Mouse (Mus musculus) stomach, embryonic 16.5 days (tissue): ENCODE measurements around the gene Trpc4. TPM values are rescaled to one million over a fixed set of nuclear protein-coding genes. Genes with fewer than 3 reads are reported as not detected.

Source experiments
- ATAC-seq: fragments of 200-750 bp; cut with Nextera tagmentation; 2 replicates; pipeline ENCODE4 v1.8.0; 2017; ENCODE audit warnings: moderate number of reproducible peaks, moderate TSS enrichment; ENCODE audit not compliant: insufficient read depth, low FRiP score
- H3K27ac ChIP-seq: fragments of 300-500 bp; sonication (generic); 2 replicates; pipeline ENCODE4 v1.5.1; 2014; ENCODE audit warnings: low read length
- H3K27me3 ChIP-seq: fragments of 300-500 bp; sonication (generic); 2 replicates; pipeline ENCODE4 v1.6.1; 2014; ENCODE audit warnings: low read length, control low read depth, mixed read lengths; ENCODE audit not compliant: control insufficient read depth, insufficient read depth
- H3K36me3 ChIP-seq: fragments of 300-500 bp; sonication (generic); 2 replicates; pipeline ENCODE4 v1.6.1; 2014; ENCODE audit warnings: low read length; ENCODE audit not compliant: control insufficient read depth, insufficient read depth
- H3K4me1 ChIP-seq: fragments of 300-500 bp; sonication (generic); 2 replicates; pipeline ENCODE4 v1.6.1; 2014; ENCODE audit warnings: low read length, control low read depth, mixed read lengths; ENCODE audit not compliant: control insufficient read depth, insufficient read depth
- H3K4me2 ChIP-seq: fragments of 300-500 bp; sonication (generic); 2 replicates; pipeline ENCODE4 v1.6.1; 2014; ENCODE audit warnings: low read depth, low read length, mixed read lengths
- H3K4me3 ChIP-seq: fragments of 300-500 bp; sonication (generic); replicated peaks from 2 replicates; pipeline ENCODE4 v1.5.1; 2014; ENCODE audit warnings: mild to moderate bottlenecking, low read length
- H3K9ac ChIP-seq: fragments of 300-500 bp; sonication (generic); 2 replicates; pipeline ENCODE4 v1.6.1; 2014; ENCODE audit warnings: low read length
- H3K9me3 ChIP-seq: fragments of 300-500 bp; sonication (generic); replicated peaks from 2 replicates; pipeline ENCODE4 v1.6.1; 2016; ENCODE audit warnings: low read length, control low read depth; ENCODE audit not compliant: control insufficient read depth
- WGBS: fragments of 180-500 bp; shearing (Covaris S2); extraction: QIAGEN DNeasy Blood & Tissue Kit; methylation state at CpG from one replicate; pipeline ENCODE4 v1.1.7; 2014; 5-methylcytosine and 5-hydroxymethylcytosine counted together
- polyA plus RNA-seq: library from polyadenylated mRNA; unstranded; fragments of >200 nt; fragmentation: Nextera tagmentation; extraction: Ambion mirVana; gene quantifications from 2 replicates; pipeline ENCODE4 v1.2.1, GENCODE M21; 2015

Gene Trpc4
- polyA plus RNA-seq: 1.5 and 2.0 TPM in 2 replicates

DNA sequence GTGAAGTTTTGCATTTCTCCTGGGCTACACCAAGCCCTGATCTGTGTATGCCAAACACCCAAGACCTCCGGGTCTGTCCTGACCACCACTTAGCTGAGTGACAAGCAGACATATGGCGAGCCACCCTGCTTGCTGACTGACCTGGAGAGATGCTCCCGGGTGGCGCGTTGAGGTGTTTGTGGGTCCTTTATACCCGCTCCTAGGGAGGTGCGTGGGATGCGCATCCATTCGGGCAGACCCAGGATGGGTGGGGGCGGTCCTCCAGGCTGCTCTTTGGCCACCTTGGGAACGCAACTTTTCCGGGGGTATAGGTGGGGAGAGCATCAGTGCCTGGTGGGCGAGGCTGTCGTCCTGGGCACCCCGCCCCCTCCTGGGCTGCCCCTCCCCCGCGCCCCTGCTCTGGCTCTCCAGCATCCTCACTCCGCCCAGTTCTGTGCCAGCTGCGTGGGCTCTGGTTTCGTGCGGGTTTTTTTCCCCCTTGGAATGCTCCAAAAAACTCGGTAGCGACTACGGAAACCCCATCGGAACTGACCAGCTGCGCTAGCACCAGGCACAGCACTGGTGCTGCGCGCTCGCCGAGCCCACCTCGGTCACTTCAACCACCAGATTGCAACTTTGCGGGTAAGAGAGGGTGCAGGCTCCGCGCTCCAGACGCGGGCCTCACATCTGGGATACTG lies at the start of gene Trpc4:
Gene Trpc4 (plus strand): TSS at position 397 of the 677 bp plus-strand sequence.
- Histone ChIP-seq H3K27ac (no peak within 1 kb of the TSS), H3K4me1 (peaks cover 11% of the 10 kb centered on the region; the same call in 1 of the 2 replicates), H3K9me3 (no peaks in the 10 kb centered on the region), H3K4me3 (peak within 1 kb of the TSS; percentile 51), H3K36me3 (no peaks in the 10 kb centered on the region), H3K9ac (peak within 1 kb of the TSS; percentile 63), H3K4me2 (peak within 1 kb of the TSS; percentile 88), H3K27me3 (peaks cover 21% of the 10 kb centered on the region)
- under 1% methylated on average over 35 of the region's 36 CpGs for WGBS
- peak; percentile 29; the same call in 1 of the 2 replicates for ATAC-seq

- Histone ChIP-seq H3K4me3 (no peak overlapping the region), H3K9ac (no peak overlapping the region), H3K4me1 (no peaks in the 10 kb centered on the region), H3K36me3 (no peaks in the 10 kb centered on the region), H3K9me3 (no peaks in the 10 kb centered on the region), H3K4me2 (no peak overlapping the region), H3K27ac (no peak overlapping the region), H3K27me3 (no peaks in the 10 kb centered on the region)
- ATAC-seq: no peak
- WGBS: 73% methylated on average over 9 of the region's 9 CpGs
Observed at GRCm38 (mm10) chr3:54111489-54111888, 44.3 kb upstream of the Trpc4 start.

- Histone ChIP-seq H3K9ac (no peak overlapping the region), H3K4me3 (no peak overlapping the region), H3K27me3 (no peaks in the 10 kb centered on the region), H3K27ac (no peak overlapping the region), H3K36me3 (no peaks in the 10 kb centered on the region), H3K9me3 (no peaks in the 10 kb centered on the region), H3K4me1 (no peaks in the 10 kb centered on the region), H3K4me2 (no peak overlapping the region)
- ATAC-seq: no peak
- WGBS: 65% methylated on average over 5 of the region's 5 CpGs
Observed at GRCm38 (mm10) chr3:54135376-54135775, 20.5 kb upstream of the Trpc4 start.

DNA sequence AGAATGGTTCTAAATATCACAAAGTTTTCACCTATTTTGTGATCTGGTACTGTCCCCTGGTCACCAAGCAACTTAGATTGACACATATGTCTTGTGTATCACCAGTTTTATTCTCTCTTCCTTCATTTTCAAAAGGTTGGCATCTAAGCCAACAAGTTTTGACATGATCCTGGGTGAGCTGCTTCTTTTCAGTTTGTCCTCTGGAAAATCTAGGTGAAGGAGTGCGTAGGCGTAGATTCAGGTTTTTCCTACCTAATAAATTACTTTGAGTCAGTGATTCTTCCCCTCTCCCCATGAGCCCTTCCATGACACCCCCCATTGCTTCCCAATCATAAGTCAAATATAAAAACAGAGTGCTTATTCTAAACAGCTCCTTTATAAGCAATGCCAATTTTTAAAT lies 14.5 kb upstream of the Trpc4 start:
- no peak for ATAC-seq
- WGBS: 83% methylated on average over 2 of the region's 2 CpGs
- no peaks in the 10 kb centered on the region for H3K27me3 ChIP-seq

DNA sequence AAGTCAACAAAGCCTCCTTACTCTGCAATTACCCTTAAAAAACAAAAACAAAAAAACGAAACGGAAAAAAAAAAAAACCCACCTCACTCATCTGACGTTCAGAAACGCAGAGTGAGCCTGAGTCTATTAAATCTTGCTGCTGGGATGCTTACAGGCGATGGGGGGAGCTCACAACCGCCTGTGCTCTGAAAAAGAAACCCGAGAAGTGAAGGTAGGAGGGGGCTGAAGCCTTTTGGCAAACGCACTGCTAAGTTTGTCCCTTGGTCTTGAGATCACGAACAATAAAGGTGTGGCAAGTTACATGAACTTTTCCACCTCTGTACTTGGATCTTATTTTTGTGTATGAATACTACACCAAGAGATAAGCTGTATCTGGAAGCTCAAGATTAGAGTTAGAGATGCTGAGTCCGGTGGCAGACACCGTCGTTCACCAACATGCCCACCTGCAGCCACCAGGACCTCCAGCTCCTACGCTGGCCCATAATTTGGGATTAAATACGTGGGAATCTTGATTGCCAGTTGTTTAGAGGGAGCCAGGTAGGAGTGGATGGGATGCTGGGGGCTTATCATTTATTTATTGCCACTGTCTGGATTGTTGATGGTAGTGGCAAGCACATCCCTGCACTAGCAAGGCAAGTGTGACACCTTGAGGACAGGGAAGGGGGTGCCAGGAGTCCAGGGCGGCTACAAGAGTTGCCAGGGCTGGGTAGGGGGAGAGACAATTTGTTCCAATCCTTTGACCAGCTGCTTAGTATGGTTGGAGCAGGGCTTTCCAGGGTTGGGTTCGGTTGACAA lies 794 bp upstream of the Trpc4 start:
- peak overlapping the region; percentile 51 for H3K4me3 ChIP-seq
- H3K27me3 ChIP-seq: peaks cover 21% of the 10 kb centered on the region
- 9% methylated on average over 16 of the region's 16 CpGs for WGBS

More for the DNA sequence above, 14.5 kb upstream of the Trpc4 start:
- Histone ChIP-seq H3K4me2 (no peak overlapping the region), H3K9ac (no peak overlapping the region), H3K9me3 (no peaks in the 10 kb centered on the region), H3K27ac (no peak overlapping the region), H3K36me3 (no peaks in the 10 kb centered on the region), H3K4me3 (no peak overlapping the region), H3K4me1 (no peaks in the 10 kb centered on the region)

DNA sequence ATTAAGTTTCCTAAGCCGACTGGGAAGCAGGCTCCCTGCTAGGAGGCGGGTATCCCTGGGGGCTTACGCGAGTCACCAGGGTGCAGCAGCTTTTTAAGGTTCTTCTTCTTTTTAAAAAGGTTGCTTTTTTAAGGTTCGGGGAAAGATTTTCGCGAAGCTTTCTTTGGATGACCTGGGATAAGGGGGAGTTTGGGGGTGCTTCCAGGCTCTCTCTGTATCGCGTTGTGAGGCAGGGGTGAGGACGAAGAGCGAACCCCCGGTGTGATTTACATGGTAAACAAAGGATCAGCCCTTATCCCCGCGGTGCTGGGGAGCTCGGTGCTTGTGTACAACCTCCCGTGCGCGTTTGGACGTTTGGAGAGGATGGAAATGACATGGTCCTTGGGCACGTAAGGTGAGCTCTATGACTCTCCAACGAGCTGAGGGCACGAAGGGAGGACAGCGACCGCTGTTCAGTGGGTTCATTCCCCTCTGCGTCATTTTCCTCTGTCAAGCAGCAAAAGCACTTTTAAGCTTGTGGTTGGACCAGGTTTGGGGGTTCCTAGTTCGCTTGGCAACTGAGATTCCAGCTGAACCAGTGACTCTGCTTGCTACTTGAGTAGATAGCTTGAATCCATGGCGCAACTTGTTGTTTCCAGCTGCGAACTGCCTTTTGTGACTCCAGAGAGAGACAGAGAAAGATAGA lies 623 bp downstream of the Trpc4 start:
- under 1% methylated on average over 28 of the region's 28 CpGs for WGBS
- Histone ChIP-seq H3K4me2 (peak overlapping the region; percentile 88), H3K36me3 (no peaks in the 10 kb centered on the region), H3K4me1 (peaks cover 11% of the 10 kb centered on the region; the same call in 1 of the 2 replicates), H3K27ac (no peak overlapping the region), H3K4me3 (peak overlapping the region; percentile 51), H3K9ac (peak overlapping the region; percentile 63), H3K27me3 (peaks cover 21% of the 10 kb centered on the region), H3K9me3 (no peaks in the 10 kb centered on the region)
- no peak for ATAC-seq

More for the DNA sequence above, 794 bp upstream of the Trpc4 start:
- H3K27ac ChIP-seq: no peak overlapping the region
- H3K36me3 ChIP-seq: no peaks in the 10 kb centered on the region
- no peak overlapping the region for H3K9ac ChIP-seq
- H3K9me3 ChIP-seq: no peaks in the 10 kb centered on the region
- peaks cover 11% of the 10 kb centered on the region; the same call in 1 of the 2 replicates for H3K4me1 ChIP-seq
- ATAC-seq: peak; percentile 71
- peak overlapping the region; percentile 88 for H3K4me2 ChIP-seq

DNA sequence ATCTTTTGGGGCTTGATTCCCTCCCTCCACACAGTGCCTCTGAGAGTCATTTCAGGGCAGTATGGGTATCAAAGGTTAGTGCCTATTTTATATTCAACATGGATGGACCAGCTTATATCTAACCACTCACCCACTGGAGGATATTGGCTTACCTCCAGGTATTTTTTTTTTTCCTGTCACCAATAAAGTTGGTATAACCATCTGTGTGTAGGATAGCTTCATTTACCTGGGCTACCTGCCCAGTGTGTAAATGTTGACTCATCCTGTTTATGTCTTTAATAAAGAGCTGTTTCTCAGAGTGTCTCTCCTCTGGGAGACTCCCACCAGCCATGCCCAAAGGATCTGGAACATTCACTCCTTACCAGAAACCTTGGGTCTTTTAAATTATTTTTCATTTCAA lies 14.9 kb downstream of the Trpc4 start:
- no peaks in the 10 kb centered on the region for H3K36me3 ChIP-seq
- H3K9me3 ChIP-seq: no peaks in the 10 kb centered on the region
- H3K4me1 ChIP-seq: no peaks in the 10 kb centered on the region
- no peak overlapping the region for H3K27ac ChIP-seq
- H3K4me2 ChIP-seq: no peak overlapping the region
- no peaks in the 10 kb centered on the region for H3K27me3 ChIP-seq
- no peak overlapping the region for H3K4me3 ChIP-seq
- no peak overlapping the region for H3K9ac ChIP-seq
- ATAC-seq: no peak

DNA sequence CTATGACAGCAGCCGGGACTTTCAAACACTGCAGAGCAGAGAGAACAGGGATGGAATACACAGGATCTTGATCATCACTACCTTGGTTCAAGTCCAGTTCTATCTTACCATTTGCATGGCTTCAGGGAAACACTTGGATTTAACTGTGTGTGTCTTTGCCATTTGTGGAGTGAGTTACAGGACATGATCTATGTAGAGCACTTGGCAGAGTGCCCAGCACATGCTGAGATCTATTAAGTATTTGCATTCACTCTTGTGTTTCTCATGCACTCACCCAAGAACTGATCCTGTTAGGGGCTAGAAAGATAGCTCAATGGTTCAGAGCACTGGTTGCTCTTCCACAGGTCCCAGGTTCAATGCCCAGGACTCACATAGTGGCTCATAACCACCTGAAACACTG lies 21.5 kb downstream of the Trpc4 start:
- no peak; the same call in 1 of the 2 replicates for ATAC-seq
- no peak overlapping the region for H3K9ac ChIP-seq

More for the DNA sequence above, 21.5 kb downstream of the Trpc4 start:
- Histone ChIP-seq H3K27me3 (no peaks in the 10 kb centered on the region), H3K4me3 (no peak overlapping the region), H3K9me3 (0 out of 2 replicates have a peak, but pooled peaks cover 3% of the 10 kb centered on the region), H3K4me1 (no peaks in the 10 kb centered on the region), H3K27ac (no peak overlapping the region), H3K36me3 (no peaks in the 10 kb centered on the region), H3K4me2 (no peak overlapping the region)
- 60% methylated on average over 1 of the region's 1 CpGs for WGBS
